Mouse (Mus musculus) bone marrow macrophage, adult 2 months (primary cell): ENCODE measurements at regions not wholly inside any gene's neighbourhood (a gene's known extent, or its start where the extent isn't known, plus 50 kb on each side); places are given as distances from the start of the nearest gene placed in this dataset.
"Not testable (repeated sequence)": the region's sequence is repeated elsewhere in the genome, so short reads cannot be mapped to it uniquely, and the experiment has no call there.

Source experiments
- H3K27ac ChIP-seq: 2 replicates; pipeline ENCODE4 v1.5.1; 2012; ENCODE audit warnings: low read depth, low read length; ENCODE audit not compliant: insufficient read depth
- H3K4me1 ChIP-seq: 2 replicates; pipeline ENCODE4 v1.6.1; 2012; ENCODE audit warnings: low read length; ENCODE audit not compliant: control insufficient read depth, insufficient read depth
- H3K4me3 ChIP-seq: 2 replicates; pipeline ENCODE4 v1.5.1; 2012; ENCODE audit warnings: mild to moderate bottlenecking, low read length, moderate library complexity; ENCODE audit not compliant: insufficient read depth
- CTCF ChIP-seq: IDR thresholded peaks from 2 replicates; pipeline ENCODE4 v1.5.1; 2012; ENCODE audit warnings: low read depth, mild to moderate bottlenecking, low read length, moderate library complexity
- POLR2A ChIP-seq: IDR thresholded peaks from 2 replicates; pipeline ENCODE4 v1.6.1; 2012; ENCODE audit warnings: mild to moderate bottlenecking, low read depth, low read length, borderline replicate concordance

DNA sequence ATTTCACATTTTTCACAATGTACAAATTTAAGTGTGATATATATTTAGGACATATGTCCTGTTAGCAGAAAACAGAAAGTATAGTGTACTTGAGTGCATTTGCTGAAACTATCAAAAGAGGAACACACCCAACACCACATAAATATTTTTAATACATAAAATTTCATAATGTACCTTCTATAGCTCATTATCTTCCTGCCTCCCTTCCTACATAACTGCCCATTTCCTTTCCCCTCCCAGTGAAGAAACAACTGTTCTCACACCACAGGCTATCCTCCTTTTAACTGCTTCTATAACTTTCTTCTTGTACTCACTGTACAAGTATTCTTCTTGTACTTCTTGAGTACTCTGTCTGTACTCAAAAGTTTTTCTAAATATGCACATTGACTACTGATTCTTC, 110.5 kb upstream of the Slco6c1 start:
- no peak for TF ChIP-seq CTCF
- TF ChIP-seq POLR2A = no peak
- H3K4me1 ChIP-seq = 0 out of 2 replicates have a peak, but pooled peaks cover 2% of the 10 kb centered on the region

DNA sequence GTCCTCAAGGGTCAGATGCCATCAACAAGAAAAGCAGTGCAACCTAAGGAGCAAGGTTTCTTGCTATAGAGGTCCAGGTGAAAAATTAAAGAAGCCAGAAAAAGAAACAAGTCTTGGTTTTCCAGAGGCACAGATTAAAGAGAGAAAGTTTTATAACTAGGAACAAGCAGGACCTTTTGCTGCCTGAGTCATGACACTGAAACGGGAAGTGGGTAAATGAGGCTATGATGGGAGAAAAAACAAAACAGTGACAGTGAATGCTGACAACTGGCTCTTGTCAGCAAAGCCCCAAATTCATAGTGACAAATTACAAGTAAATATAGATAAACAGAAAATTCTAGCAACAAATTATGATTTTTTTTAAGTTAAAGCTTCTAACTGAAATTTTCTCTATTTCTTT, 84.5 kb upstream of the Slco6c1 start:
- H3K4me1 ChIP-seq, H3K4me3 ChIP-seq: not testable (repeated sequence)

More for the DNA sequence above, 110.5 kb upstream of the Slco6c1 start:
- no peak overlapping the region for H3K27ac ChIP-seq
- no peak overlapping the region for H3K4me3 ChIP-seq

More for the DNA sequence above, 84.5 kb upstream of the Slco6c1 start:
- H3K27ac ChIP-seq = peak overlapping the region; percentile 67; the same call in 1 of the 2 replicates
